Mouse (Mus musculus): Measurements from ENCODE around the gene Leprot.

DNA sequence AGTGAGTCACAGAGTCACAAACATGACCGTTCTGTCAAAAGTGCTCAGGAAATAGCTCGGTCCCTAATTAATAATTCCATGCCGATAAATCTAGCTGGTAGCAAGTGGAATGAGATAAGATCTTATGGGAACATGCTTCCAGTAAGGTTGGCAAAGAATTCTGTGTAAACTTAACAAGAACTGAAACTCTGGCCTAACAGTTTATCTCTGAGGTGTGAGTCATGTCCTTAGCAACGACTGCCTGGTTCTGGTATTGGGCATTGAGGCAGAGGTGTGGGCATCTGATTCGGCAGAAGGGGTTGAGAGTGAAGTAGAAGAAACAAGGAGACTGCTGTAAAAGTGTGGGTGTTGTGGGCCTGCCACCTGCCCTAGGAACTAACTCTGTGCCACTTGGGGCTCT lies 22.3 kb downstream of the Leprot start:
- TF ChIP-seq GABPA (IDR thresholded peaks at IDR 0.05; ENCODE audit: low read depth, low read length), result no peak
- no peak for TF ChIP-seq GATA1 (IDR thresholded peaks at IDR 0.05; ENCODE audit: low read depth, low read length)
- no peak for TF ChIP-seq SIN3A (IDR thresholded peaks at IDR 0.05; ENCODE audit: low read length)
- no peak for TF ChIP-seq UBTF (IDR thresholded peaks at IDR 0.05; ENCODE audit: borderline replicate concordance, insufficient read depth, low read depth, low read length)
- no peak for TF ChIP-seq SMC3 (IDR thresholded peaks at IDR 0.05; ENCODE audit: low read depth, low read length)
- TF ChIP-seq CHD2 (IDR thresholded peaks at IDR 0.05; ENCODE audit: low read length), result no peak
- TF ChIP-seq KAT2A (conservative IDR thresholded peaks at IDR 0.05; ENCODE audit: low read depth, low read length), result no peak

Measured in MEL (cell line).